Mouse (Mus musculus) small intestine, adult 2 months (tissue): Measurements from ENCODE around the gene Cadps2.

Experiments
- CTCF ChIP-seq: fragments of 200-500 bp; IDR thresholded peaks from 2 replicates; pipeline ENCODE4 v1.5.1; 2012; ENCODE audit warnings: low read depth, mild to moderate bottlenecking, control low read depth, inconsistent platforms, low read length, moderate library complexity, mixed read lengths; ENCODE audit not compliant: insufficient replicate concordance, insufficient read length; ENCODE audit errors: extremely low read depth
- POLR2A ChIP-seq: fragments of 200-500 bp; IDR thresholded peaks from 2 replicates; pipeline ENCODE4 v1.6.1; 2012; ENCODE audit warnings: low read depth, mild to moderate bottlenecking, control low read depth, inconsistent platforms, low read length, moderate library complexity

DNA sequence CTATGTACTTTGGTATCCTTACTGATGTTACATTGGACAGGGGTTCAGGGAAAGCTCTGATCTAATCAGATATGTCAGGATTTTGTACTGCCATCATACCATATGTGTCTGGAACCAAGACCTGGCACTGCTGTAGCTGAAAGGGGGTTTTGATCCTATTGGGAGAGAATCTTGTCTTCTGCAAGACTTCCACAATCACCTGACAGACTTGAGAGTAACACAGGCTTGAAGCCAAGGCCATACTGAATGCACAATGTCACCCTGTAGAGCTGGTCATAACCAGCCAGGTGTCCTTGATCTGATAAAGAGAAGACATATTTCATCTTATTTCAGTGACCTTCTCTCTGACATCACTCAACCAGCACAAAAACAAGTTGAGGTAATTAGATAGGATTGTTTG lies 30.8 kb upstream of the Cadps2 start:
- no peak for TF ChIP-seq POLR2A
- TF ChIP-seq CTCF, result no peak
